Mouse (Mus musculus): ENCODE measurements around the gene Stpg2. TPM values are rescaled to one million over a fixed set of nuclear protein-coding genes. Genes with fewer than 3 reads are reported as not detected.

Gene Stpg2
- polyA plus RNA-seq, 1 experiment, result 0.06 TPM

DNA sequence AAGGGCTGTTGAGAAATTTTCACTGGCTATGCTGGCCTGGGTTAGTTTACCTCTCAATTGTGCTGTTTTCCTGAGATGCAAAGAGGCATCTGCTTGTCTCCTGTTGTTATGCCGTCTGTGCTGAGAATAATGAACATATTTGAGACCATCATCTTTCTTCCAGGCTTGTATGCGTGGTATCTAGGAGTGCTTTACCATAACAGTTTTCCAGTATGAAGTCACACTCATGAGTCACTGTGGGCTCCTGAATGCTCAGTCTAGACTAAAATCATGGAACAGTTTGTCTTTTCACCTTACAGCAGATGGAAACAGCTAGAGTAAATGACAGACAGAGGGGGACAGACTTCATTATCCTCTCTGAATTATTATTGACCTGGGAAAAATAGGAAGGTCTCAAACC is 527.7 kb downstream of the Stpg2 start:
- no peak overlapping the region for H3K27ac ChIP-seq (ENCODE audit: insufficient read depth, low read depth, low read length)
- no peak overlapping the region for H3K4me3 ChIP-seq (ENCODE audit: insufficient read depth, low read depth, low read length)
- DNase-seq, result no peak
- H3K36me3 ChIP-seq (ENCODE audit: control insufficient read depth, insufficient read depth, low read length), result no peaks in the 10 kb centered on the region
- 92% methylated on average over 2 of the region's 2 CpGs for WGBS
- TF ChIP-seq CTCF (conservative IDR thresholded peaks at IDR 0.05; ENCODE audit: insufficient read depth, insufficient read length, low read depth, low read length) (no peak), POLR2A (IDR thresholded peaks at IDR 0.05; ENCODE audit: low read depth, low read length) (no peak)
- no peaks in the 10 kb centered on the region for H3K27me3 ChIP-seq (replicated peaks; ENCODE audit: control insufficient read depth, insufficient read depth, low read length)
- no peaks in the 10 kb centered on the region for H3K4me1 ChIP-seq (ENCODE audit: control insufficient read depth, insufficient read depth, low read length)

DNA sequence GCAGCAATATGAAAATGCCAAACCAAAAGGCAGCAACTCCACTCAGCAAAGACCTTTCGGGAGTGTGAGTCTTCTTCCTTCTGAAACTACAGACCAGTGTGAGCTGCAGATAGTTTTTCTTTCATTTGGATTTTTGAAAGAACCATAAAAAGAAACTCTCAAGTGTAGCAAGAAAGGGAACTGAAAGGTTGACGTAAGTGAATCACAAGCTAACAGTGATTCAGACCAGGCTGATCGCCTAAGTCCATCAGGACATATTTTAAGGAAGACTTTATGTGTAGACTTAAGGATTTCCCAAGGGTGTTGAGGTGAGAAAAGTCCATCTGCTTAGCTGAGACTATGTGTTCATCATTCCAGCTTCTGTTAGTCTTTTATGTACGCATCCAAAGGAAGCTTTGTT is 533.9 kb downstream of the Stpg2 start:
- 93% methylated on average over 4 of the region's 4 CpGs for WGBS
- TF ChIP-seq CTCF (conservative IDR thresholded peaks at IDR 0.05; ENCODE audit: insufficient read depth, insufficient read length, low read depth, low read length), result no peak
- no peak for TF ChIP-seq POLR2A (IDR thresholded peaks at IDR 0.05; ENCODE audit: low read depth, low read length)
- no peak overlapping the region for H3K4me3 ChIP-seq (ENCODE audit: insufficient read depth, low read depth, low read length)
- H3K27ac ChIP-seq (ENCODE audit: insufficient read depth, low read depth, low read length), result no peak overlapping the region
- no peaks in the 10 kb centered on the region for H3K27me3 ChIP-seq (replicated peaks; ENCODE audit: control insufficient read depth, insufficient read depth, low read length)
- no peaks in the 10 kb centered on the region for H3K36me3 ChIP-seq (ENCODE audit: control insufficient read depth, insufficient read depth, low read length)
- H3K4me1 ChIP-seq (ENCODE audit: control insufficient read depth, insufficient read depth, low read length), result no peaks in the 10 kb centered on the region
- no peak for DNase-seq

Other genes with a start within 250 kb of the Stpg2 start
- gene Rap1gds1, start 130.5 kb upstream of the Stpg2 start, polyA plus RNA-seq (2012; rRNA removed), result 20.1 and 26.2 TPM in 2 replicates